Mouse (Mus musculus) forebrain, embryonic 10.5 days (tissue): ENCODE measurements around the gene Gm21973. TPM values are rescaled to one million over a fixed set of nuclear protein-coding genes. Genes with fewer than 3 reads are reported as not detected.

ENCODE experiments used
- DNase-seq: peaks from one replicate; pipeline ENCODE4 v3.0.0-alpha.2; 2017; ENCODE audit warnings: low spot score; ENCODE audit errors: extremely low spot score
- H3K27ac ChIP-seq: fragments of 300-500 bp; sonication (generic); 2 replicates; pipeline ENCODE4 v1.5.1; 2016; ENCODE audit warnings: mild to moderate bottlenecking
- H3K27me3 ChIP-seq: fragments of 300-500 bp; sonication (generic); 2 replicates; pipeline ENCODE4 v1.6.1; 2016; ENCODE audit warnings: mild to moderate bottlenecking; ENCODE audit not compliant: poor library complexity, severe bottlenecking
- H3K36me3 ChIP-seq: fragments of 300-500 bp; sonication (generic); replicated peaks from 2 replicates; pipeline ENCODE4 v1.6.1; 2016; ENCODE audit warnings: mild to moderate bottlenecking, moderate library complexity
- H3K4me1 ChIP-seq: fragments of 300-500 bp; sonication (generic); 2 replicates; pipeline ENCODE4 v1.6.1; 2016
- H3K4me3 ChIP-seq: fragments of 300-500 bp; sonication (generic); 2 replicates; pipeline ENCODE4 v1.5.1; 2016; ENCODE audit warnings: mild to moderate bottlenecking, moderate library complexity
- H3K9me3 ChIP-seq: fragments of 300-500 bp; sonication (generic); 2 replicates; pipeline ENCODE4 v1.6.1; 2016; ENCODE audit warnings: mild to moderate bottlenecking, moderate library complexity
- WGBS: fragments of 180-500 bp; shearing (Covaris S2); methylation state at CpG from one replicate; pipeline ENCODE4 v1.1.7; 2016; 5-methylcytosine and 5-hydroxymethylcytosine counted together
- polyA plus RNA-seq: library from polyadenylated mRNA; unstranded; fragments of >200 nt; fragmentation: Nextera tagmentation; extraction: Ambion mirVana; gene quantifications from 2 replicates; pipeline ENCODE4 v1.2.1, GENCODE M21; 2016

Gene Gm21973
- polyA plus RNA-seq, 1 experiment from 2014 or later, result not detected

- no peak overlapping the region for H3K4me3 ChIP-seq
- DNase-seq, result peak; percentile 56
- 17% methylated on average over 7 of the region's 7 CpGs for WGBS
Measured at GRCm38 (mm10) chr15:10421138-10421784, 96.1 kb downstream of the Gm21973 start.

GRCm38 (mm10) chr15:10421785-10422144, 96.6 kb downstream of the Gm21973 start:
- no peak for DNase-seq
- H3K9me3 ChIP-seq, result no peaks in the 10 kb centered on the region
- 48% methylated on average over 1 of the region's 1 CpGs for WGBS

More at GRCm38 (mm10) chr15:10421138-10421784, 96.1 kb downstream of the Gm21973 start:
- Histone ChIP-seq H3K27me3 (no peaks in the 10 kb centered on the region), H3K4me1 (peaks cover 35% of the 10 kb centered on the region), H3K27ac (peak overlapping the region; percentile 68), H3K36me3 (no peaks in the 10 kb centered on the region), H3K9me3 (no peaks in the 10 kb centered on the region)

More at GRCm38 (mm10) chr15:10421785-10422144, 96.6 kb downstream of the Gm21973 start:
- peak overlapping the region; percentile 13; the same call in 1 of the 2 replicates for H3K27ac ChIP-seq
- H3K4me1 ChIP-seq, result peaks cover 35% of the 10 kb centered on the region
- no peaks in the 10 kb centered on the region for H3K27me3 ChIP-seq
- no peaks in the 10 kb centered on the region for H3K36me3 ChIP-seq
- H3K4me3 ChIP-seq, result no peak overlapping the region

Other genes with a start within 250 kb of the Gm21973 start
- 0.07 and 0.30 TPM in 2 replicates for gene Prlr, start 148.1 kb upstream of the Gm21973 start, polyA plus RNA-seq
- gene Agxt2, start 33.2 kb downstream of the Gm21973 start, polyA plus RNA-seq, result not detected in 2 replicates
- 11.3 and 12.2 TPM in 2 replicates for gene Dnajc21, start 145.1 kb downstream of the Gm21973 start, polyA plus RNA-seq
- 131 and 137 TPM in 2 replicates for gene Brix1, start 160.6 kb downstream of the Gm21973 start, polyA plus RNA-seq
- 54.2 and 58.2 TPM in 2 replicates for gene Rad1, start 160.6 kb downstream of the Gm21973 start, polyA plus RNA-seq
- not detected in 2 replicates for gene Ttc23l, start 233.3 kb downstream of the Gm21973 start, polyA plus RNA-seq